Mouse (Mus musculus): Measurements from ENCODE around the gene Cdc16. TPM values are rescaled to one million over a fixed set of nuclear protein-coding genes. Genes with fewer than 3 reads are reported as not detected.

The Cdc16 gene
- polyA plus RNA-seq (2015; fragmentation: Nextera tagmentation; extraction: Ambion mirVana) = 42.9 and 48.5 TPM in 2 replicates

DNA sequence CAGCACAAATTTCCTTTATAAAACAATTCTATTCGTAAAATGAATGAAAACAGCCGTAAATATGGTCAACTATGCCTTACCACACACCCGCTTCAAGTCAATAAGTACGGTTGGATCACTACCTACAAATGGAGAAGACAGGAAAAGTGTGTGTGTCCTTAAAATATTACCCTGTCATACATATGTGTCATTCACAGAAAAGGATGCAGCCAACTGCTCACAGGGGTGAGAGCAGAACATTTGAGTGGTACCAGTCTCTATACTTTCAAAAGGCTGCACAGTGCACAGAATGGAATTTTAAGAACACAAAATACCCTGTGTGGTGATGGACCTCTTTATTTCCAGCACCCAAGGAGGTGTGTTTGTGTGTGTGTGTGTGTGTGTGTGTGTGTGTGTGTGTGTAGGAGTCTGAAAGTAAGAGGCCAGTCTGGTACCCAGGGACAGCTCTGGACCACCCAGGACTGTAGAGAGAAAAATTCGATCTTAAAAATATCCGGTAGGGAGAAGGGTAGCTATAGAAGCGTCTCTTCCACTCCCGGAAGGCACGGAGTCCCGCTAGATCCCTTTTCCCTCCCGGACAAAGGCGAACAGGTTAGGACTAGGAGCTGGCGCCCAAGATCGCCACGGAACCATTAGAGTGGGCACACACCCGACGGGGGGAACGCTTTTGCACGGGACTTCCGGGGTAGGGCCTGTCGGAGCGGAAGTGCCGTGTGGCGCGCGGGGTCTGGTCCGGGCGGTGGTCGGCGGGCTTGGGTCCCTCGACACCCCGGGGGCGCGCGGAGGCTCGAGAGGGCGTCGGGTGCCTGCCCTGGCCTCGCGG is at the start of gene Cdc16:
TSS of gene Cdc16 (plus strand) at position 695 of the 823 bp plus-strand sequence.

DNA sequence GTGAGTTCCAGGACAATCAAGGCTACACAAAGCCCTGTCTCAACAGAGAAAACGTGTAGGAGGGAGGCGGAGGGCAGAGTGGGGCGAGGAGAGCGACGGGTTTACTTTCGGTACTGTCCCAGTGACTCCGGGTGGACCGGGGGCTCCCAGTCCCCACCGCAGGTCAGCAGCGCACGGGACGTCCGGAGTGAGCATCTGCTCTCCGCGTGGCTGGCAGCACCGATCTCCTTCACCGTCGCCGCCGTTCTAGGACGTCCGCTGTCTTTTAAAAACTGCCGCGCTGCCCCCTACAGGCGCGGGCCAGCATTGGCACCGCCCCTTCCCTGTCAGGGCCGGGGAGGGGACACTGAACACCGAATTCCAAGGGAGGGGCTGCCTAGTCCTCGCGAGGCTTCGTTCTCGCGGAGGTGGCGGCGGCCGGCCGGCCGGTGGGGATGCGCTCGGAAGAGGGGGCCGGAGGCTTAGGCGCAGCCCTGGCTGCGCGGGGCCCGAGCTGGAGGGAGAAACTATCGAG is 27.8 kb downstream of the Cdc16 start, which contains the start of gene Upf3a:
TSS of gene Upf3a (plus strand) at position 366 of the 514 bp plus-strand sequence.

Other genes starting within 250 kb of the Cdc16 start
- not detected in 2 replicates for gene 1700029H14Rik, start 195.2 kb upstream of the Cdc16 start, polyA plus RNA-seq (2015; fragmentation: Nextera tagmentation; extraction: Ambion mirVana)
- 19.8 and 24.0 TPM in 2 replicates for gene Rasa3, start 80.1 kb upstream of the Cdc16 start, polyA plus RNA-seq (2015; fragmentation: Nextera tagmentation; extraction: Ambion mirVana)
- 0.18 TPM in 1 of 2 replicates, not detected in the other for gene Cfap97d2, start 51.8 kb upstream of the Cdc16 start, polyA plus RNA-seq (2015; fragmentation: Nextera tagmentation; extraction: Ambion mirVana)
- 22.0 and 27.1 TPM in 2 replicates for gene Upf3a, start 27.9 kb downstream of the Cdc16 start, polyA plus RNA-seq (2015; fragmentation: Nextera tagmentation; extraction: Ambion mirVana)
- not detected in 2 replicates for gene AF366264, start 80.7 kb downstream of the Cdc16 start, polyA plus RNA-seq (2015; fragmentation: Nextera tagmentation; extraction: Ambion mirVana)
- gene Champ1, start 112.0 kb downstream of the Cdc16 start, polyA plus RNA-seq (2015; fragmentation: Nextera tagmentation; extraction: Ambion mirVana) = 12.2 and 12.3 TPM in 2 replicates
- 8.7 and 11.5 TPM in 2 replicates for gene Coprs, start 132.6 kb downstream of the Cdc16 start, polyA plus RNA-seq (2015; fragmentation: Nextera tagmentation; extraction: Ambion mirVana)